8 mouse cellular contexts compared by ENCODE assay signal in genomic region chr2:118597673-118598568, GRCm38 (mm10). TPM values are rescaled to one million over a fixed set of nuclear protein-coding genes. Genes with fewer than 3 reads are reported as not detected.
DNase-seq lines count a peak whose midpoint lies in the region; ATAC-seq and TF ChIP-seq lines count a peak whose summit lies in the region.

Gene Bub1b, plus strand, starts transcription at chr2:118598211.

- 5% methylated on average over 41 of the region's 41 CpGs for WGBS in embryonic facial prominence, embryonic 14.5 days
- 5% methylated on average over 41 of the region's 41 CpGs for WGBS in heart, adult 2 months
- 5% methylated on average over 41 of the region's 41 CpGs for WGBS in limb, embryonic 13.5 days
- 5% methylated on average over 41 of the region's 41 CpGs for WGBS in midbrain, embryonic 16.5 days

- H3K4me2 ChIP-seq in embryonic facial prominence, embryonic 14.5 days (ENCODE audit: low read depth, low read length) = peak within 1 kb of the TSS; percentile 65
- peak within 1 kb of the TSS; percentile 83 for H3K4me2 ChIP-seq in limb, embryonic 13.5 days (replicated peaks)
- peak within 1 kb of the TSS; percentile 86 for H3K4me2 ChIP-seq in midbrain, embryonic 16.5 days (ENCODE audit: low read length)

- no peaks in the 10 kb centered on the region for H3K9me3 ChIP-seq in embryonic facial prominence, embryonic 14.5 days (ENCODE audit: control insufficient read depth, low read length)
- H3K9me3 ChIP-seq in limb, embryonic 13.5 days = no peaks in the 10 kb centered on the region
- H3K9me3 ChIP-seq in midbrain, embryonic 16.5 days (replicated peaks; ENCODE audit: control insufficient read depth, low read length, poor library complexity, severe bottlenecking) = no peaks in the 10 kb centered on the region

- no peaks in the 10 kb centered on the region; the same call in 1 of the 2 replicates for H3K4me1 ChIP-seq in embryonic facial prominence, embryonic 14.5 days (ENCODE audit: control insufficient read depth, insufficient read depth, low read length)
- H3K4me1 ChIP-seq in heart, adult 2 months (ENCODE audit: control insufficient read depth, insufficient read depth, low read length) = peaks cover 3% of the 10 kb centered on the region; the same call in 1 of the 2 replicates
- H3K4me1 ChIP-seq in limb, embryonic 13.5 days = peaks cover 26% of the 10 kb centered on the region
- peaks cover 4% of the 10 kb centered on the region for H3K4me1 ChIP-seq in midbrain, embryonic 16.5 days (ENCODE audit: control insufficient read depth, insufficient read depth, low read length)

- peaks cover 1% of the 10 kb centered on the region; the same call in 1 of the 2 replicates for H3K36me3 ChIP-seq in embryonic facial prominence, embryonic 14.5 days (ENCODE audit: control insufficient read depth, insufficient read depth, low read length)
- no peaks in the 10 kb centered on the region for H3K36me3 ChIP-seq in heart, adult 2 months (ENCODE audit: control insufficient read depth, insufficient read depth, low read length)
- peaks cover 30% of the 10 kb centered on the region for H3K36me3 ChIP-seq in limb, embryonic 13.5 days
- no peaks in the 10 kb centered on the region for H3K36me3 ChIP-seq in midbrain, embryonic 16.5 days (ENCODE audit: control insufficient read depth, insufficient read depth, low read length)

- peak; percentile 98 for ATAC-seq in embryonic facial prominence, embryonic 14.5 days (ENCODE audit: low read depth)
- peak; percentile 96 for ATAC-seq in limb, embryonic 13.5 days (ENCODE audit: low FRiP score, low read depth)
- ATAC-seq in midbrain, embryonic 16.5 days = peak; percentile 99

- H3K27me3 ChIP-seq in embryonic facial prominence, embryonic 14.5 days (replicated peaks; ENCODE audit: control insufficient read depth, insufficient read depth, low read length) = no peaks in the 10 kb centered on the region
- H3K27me3 ChIP-seq in heart, adult 2 months (ENCODE audit: control insufficient read depth, insufficient read depth, low read length) = no peaks in the 10 kb centered on the region
- H3K27me3 ChIP-seq in limb, embryonic 13.5 days = no peaks in the 10 kb centered on the region
- H3K27me3 ChIP-seq in midbrain, embryonic 16.5 days (ENCODE audit: control insufficient read depth, insufficient read depth, low read depth, low read length) = no peaks in the 10 kb centered on the region

- H3K79me2 ChIP-seq in heart, adult 2 months (replicated peaks; ENCODE audit: control insufficient read depth, insufficient read depth, low read length) = no peaks in the 10 kb centered on the region

- DNase-seq in 3T3-L1 (ENCODE audit: low read depth, low spot score) = peak; percentile 97
- DNase-seq in adrenal gland, postnatal 4 days (ENCODE audit: low spot score in 2 of 2) = peak; percentile 53 to 82
- DNase-seq in embryonic facial prominence, embryonic 14.5 days (ENCODE audit: low spot score) = peak; percentile 98
- peak; percentile 90 to 91 for DNase-seq in heart, adult 2 months
- peak; percentile 87 to 92 for DNase-seq in kidney, adult 8-10 months
- DNase-seq in spleen, postnatal 10 days (ENCODE audit: low spot score in 2 of 2) = peak; percentile 77 to 94

- intact Hi-C loops in heart, adult 2 months (cut with DNase I) = loop anchor here (1.0 kb wide), 1 partner anchor 47 kb away; no protein-coding TSS in a partner anchor

- peak within 1 kb of the TSS; percentile 49 for H3K4me3 ChIP-seq in embryonic facial prominence, embryonic 14.5 days (ENCODE audit: low read depth, low read length)
- peak within 1 kb of the TSS; percentile 47 for H3K4me3 ChIP-seq in heart, adult 2 months
- peak within 1 kb of the TSS; percentile 69 for H3K4me3 ChIP-seq in limb, embryonic 13.5 days
- H3K4me3 ChIP-seq in midbrain, embryonic 16.5 days (ENCODE audit: low read depth, low read length) = peak within 1 kb of the TSS; percentile 61

- H3K9ac ChIP-seq in embryonic facial prominence, embryonic 14.5 days (ENCODE audit: low read depth, low read length) = peak within 1 kb of the TSS; percentile 63
- H3K9ac ChIP-seq in heart, adult 2 months (ENCODE audit: low read depth, low read length) = peak within 1 kb of the TSS; percentile 63
- H3K9ac ChIP-seq in limb, embryonic 13.5 days = peak within 1 kb of the TSS; percentile 76
- H3K9ac ChIP-seq in midbrain, embryonic 16.5 days (ENCODE audit: low read depth, low read length) = peak within 1 kb of the TSS; percentile 66

- TF ChIP-seq EP300 in heart, adult 2 months (IDR thresholded peaks at IDR 0.05; ENCODE audit: insufficient read depth, low read depth, low read length) = peak; percentile 58; the same call in 1 of the 2 replicates

- TF ChIP-seq CTCF in heart, adult 2 months (IDR thresholded peaks at IDR 0.05) = no peak

- no peak within 1 kb of the TSS for H3K27ac ChIP-seq in embryonic facial prominence, embryonic 14.5 days (replicated peaks; ENCODE audit: low read depth, low read length)
- H3K27ac ChIP-seq in heart, adult 2 months = no peak within 1 kb of the TSS
- H3K27ac ChIP-seq in limb, embryonic 13.5 days = no peak within 1 kb of the TSS
- H3K27ac ChIP-seq in midbrain, embryonic 16.5 days (ENCODE audit: low read length) = no peak within 1 kb of the TSS

- TF ChIP-seq POLR2A in heart, adult 2 months (IDR thresholded peaks at IDR 0.05; ENCODE audit: insufficient read depth, low read depth, low read length) = no peak

RNA-seq across cellular contexts. Expression of gene Bub1b, which starts in this region (rescaled TPM):
- total RNA-seq in adrenal gland, postnatal 4 days (2021) = 10 to 100 TPM; 36.7 to 40.7 TPM
- 53.4 and 65.0 TPM in 2 replicates for polyA plus RNA-seq in embryonic facial prominence, embryonic 14.5 days (2014; fragmentation: Nextera tagmentation; extraction: Ambion mirVana)
- 1 to 10 TPM in 1 of 2 experiments, under 1 TPM in 1; 0.65 to 1.8 TPM for total RNA-seq in heart, adult 2 months (2021)
- polyA plus RNA-seq in heart, adult 2 months (2012; rRNA removed) = 0.25 and 1.1 TPM in 2 replicates
- 85.6 and 89.9 TPM in 2 replicates for polyA plus RNA-seq in limb, embryonic 13.5 days (2015; fragmentation: Nextera tagmentation; extraction: Ambion mirVana)
- 7.0 and 8.8 TPM in 2 replicates for polyA plus RNA-seq in midbrain, embryonic 16.5 days (2015; fragmentation: Nextera tagmentation; extraction: Ambion mirVana)

Comparison
In these comparisons a context has a peak if more than half of its experiments do, and no peak if none do; other contexts are left out.
1. RNA of gene Bub1b (total RNA-seq): 36.7 to 40.7 TPM in adrenal gland, postnatal 4 days; 0.65 to 1.8 TPM in heart, adult 2 months; every median in the first group is over 10 times any median in the second.
2. Peak in every context shown above with its lines, with median percentiles within 50 percentile points of each other: DNase-seq, ATAC-seq, H3K4me2 ChIP-seq, H3K4me3 ChIP-seq and H3K9ac ChIP-seq.